Mouse (Mus musculus) gastrocnemius, postnatal 4 days (tissue): Measurements from ENCODE around the gene Hnrnph3. TPM values are rescaled to one million over a fixed set of nuclear protein-coding genes. Genes with fewer than 3 reads are reported as not detected.

Source experiments
- DNase-seq, 2 experiments: peaks; one replicate each; pipeline ENCODE4 v3.0.0; 2021 to 2022; ENCODE audit warnings: low spot score in 2 of 2, mixed read lengths in 2 of 2
- total RNA-seq, 2 experiments: library from RNA; stranded (reverse); gene quantifications; 2 replicates each; pipeline ENCODE4 v1.2.3; 2021

Hnrnph3 gene
- total RNA-seq, 2 experiments from 2014 or later: 27.7 to 35.1 TPM

DNA sequence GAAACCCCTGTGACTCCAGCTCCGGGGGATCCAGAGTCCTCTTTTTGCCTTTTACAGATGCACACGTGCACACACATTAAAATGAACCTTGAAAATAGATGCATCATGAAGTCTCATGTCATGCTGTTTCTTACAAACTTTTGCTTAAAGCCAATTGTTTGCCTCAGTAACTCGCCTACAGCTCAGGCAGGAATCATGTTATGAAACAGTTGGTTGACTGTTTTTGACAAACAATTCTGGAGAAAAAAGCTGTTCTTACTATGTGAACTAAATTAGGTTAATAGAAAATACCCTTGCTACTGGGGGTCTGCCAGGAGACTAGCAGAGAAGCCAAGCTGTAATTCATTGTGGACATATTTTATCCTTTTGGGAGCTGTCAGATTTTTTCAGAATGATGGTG is 8.9 kb upstream of the Hnrnph3 start:
- no peak for DNase-seq

DNA sequence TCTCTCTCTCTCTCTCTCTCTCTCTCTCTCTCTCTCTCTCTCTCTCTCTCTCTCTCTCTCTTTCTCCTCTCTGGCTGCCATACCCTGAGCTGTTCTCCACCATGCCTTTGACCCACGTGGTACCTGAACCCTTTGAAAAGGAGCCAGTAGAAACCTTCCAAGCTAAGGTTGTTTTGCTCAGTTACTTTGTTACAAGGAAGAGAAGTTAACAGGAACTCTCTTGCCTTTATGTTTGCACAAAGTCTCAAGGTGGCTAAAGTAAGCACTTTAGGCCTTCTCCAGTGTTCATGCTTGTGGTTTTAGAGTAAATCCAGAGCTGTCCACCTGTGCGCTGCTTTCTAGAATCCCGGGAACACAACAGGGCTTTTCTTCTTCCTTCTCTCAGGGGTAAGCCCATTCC is 8.2 kb upstream of the Hnrnph3 start:
- no peak for DNase-seq

DNA sequence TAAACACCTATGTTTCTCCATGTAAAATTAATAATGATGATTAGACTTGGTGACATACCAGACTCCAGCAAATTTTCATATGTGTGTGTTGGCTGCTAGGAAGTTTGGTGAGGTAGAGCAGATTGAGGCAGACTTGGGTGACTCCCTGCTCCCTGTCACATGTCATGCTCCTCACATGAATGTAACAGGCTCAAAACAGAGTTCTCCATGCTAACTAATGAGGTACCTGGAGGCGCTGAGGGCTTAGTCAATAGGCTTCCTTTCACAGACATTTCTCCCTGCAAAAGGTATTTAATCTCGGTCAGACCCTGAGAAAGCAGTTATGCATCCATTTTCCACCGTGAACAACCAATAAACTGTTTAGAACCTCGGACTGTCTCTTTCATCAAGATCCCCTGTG is 4.4 kb upstream of the Hnrnph3 start:
- no peak for DNase-seq

DNA sequence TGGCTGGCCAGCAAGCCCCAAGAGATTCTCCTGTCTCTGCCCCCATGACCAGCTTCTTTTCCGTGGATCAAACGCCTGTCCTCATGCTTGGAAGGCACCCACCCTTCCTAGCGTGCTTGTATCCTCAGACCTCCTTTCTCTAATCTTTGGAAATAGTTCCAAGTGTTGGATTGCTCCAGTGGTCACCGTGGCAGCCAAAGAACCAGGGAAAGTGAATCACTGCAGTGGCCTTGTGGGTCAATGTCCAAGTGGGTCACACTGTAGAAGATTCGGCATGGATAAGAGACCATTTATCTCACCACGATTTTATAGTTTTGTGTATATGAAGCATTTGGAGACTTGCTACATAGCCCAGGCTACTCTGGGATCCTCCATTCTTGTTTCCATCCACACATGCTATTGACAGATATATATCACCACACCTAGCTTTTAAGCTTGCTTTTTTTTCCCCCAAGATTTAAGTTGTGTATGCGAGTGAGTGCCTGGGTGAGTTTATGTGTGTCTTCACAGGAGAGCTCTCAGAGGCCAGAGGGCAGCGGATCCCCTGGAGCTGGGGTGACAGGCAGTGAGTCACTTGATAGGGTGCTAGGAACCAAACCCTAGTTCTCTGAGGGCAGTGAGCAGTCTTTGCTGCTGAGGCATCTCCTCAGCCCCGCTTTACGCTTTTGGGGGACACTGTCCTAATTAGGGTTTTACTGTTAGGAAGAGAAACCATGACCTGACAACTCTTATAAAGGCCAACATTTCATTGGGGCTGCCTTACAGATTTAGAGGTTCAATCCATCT is 3.6 kb upstream of the Hnrnph3 start:
- DNase-seq: no peak

DNA sequence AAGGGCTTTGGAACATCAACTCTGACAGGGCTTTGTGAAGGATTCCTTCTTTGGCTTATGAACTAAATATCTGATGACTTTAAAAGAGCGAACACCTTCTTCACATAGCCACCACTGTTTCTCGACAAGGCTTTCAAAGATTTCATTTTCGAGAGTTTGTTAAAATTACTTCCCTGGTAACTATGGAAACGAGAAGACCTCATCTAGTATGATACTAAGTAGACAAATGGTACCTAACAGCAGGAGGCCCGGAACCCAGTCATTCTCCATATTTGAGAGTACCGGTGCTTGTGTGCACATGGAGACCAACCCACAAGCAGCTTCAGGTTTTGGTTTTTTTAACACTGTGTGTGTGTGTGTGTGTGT is 2.8 kb upstream of the Hnrnph3 start:
- no peak for DNase-seq

DNA sequence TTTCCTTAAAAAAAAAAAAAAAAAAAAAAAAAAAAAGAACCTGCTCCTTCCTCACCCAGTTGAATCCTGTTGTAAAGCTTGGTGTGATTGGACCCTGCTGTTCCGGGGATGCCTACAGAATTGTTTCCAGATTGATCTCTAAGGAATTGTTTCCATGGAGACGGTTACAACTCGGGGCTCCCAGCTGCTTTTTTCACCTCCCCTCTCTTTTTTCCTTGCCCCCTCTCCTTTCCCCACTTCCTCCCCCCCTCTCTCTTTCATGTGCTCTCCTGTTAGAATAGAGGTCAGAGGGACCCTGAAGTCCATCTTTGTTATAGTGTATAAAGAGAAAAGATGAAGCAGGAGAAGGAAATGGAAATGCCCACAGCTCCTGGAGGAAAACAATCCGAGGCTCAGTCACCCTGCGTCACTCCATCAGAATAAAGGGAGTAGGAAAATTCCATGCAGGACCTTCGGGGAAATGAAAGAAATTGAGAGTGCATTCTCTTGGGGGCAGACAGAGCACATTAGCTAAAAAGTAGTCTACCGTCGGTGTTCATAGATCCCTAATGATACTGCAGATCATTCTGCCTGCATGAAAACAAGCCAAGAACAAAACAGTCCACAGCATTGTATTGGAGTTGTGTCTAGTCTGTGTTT is 2.3 kb upstream of the Hnrnph3 start:
- no peak for DNase-seq

DNA sequence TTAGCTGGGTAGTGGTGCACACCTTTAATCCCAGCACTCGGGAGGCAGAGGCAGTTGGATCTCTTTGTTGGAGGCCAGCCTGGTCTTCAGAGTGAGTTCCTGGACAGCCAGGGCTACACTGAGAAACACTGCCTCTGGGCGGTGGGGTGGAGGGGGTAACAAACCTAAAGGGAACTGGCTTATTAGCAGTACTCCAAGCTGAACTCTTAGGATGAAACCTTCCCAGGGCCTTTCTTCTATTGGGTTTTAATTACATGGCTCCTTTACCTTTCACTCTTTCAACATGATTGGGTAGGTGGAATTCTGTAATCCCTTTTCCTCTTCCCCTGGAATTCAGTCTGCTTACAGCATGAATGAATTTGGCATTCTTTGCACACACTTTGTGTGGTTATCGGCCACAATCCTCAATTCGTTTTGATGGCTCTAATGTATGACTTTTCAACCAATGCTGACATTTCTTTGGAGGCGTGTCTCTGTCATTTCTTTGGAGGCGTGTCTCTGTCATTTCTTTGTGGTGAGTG is 1.5 kb upstream of the Hnrnph3 start:
- no peak for DNase-seq

DNA sequence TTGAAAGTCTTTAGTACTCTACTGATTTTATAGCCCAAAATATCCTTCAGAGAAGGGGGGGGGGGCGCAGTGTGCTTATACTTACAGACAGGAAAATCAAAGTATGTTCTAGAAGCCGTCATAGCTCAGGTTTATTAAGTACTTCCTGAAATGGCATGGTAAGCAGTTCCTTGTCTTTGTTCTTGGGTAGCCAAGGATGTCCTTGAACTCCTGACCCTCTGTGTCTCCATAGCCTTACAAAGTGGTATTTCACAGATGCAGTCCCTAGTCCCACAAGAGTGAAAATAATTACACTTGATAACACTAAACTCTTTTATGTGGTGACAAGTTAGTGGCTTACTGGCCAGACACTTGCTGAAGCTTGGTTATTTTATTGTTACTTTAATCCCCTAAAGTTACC is 999 bp upstream of the Hnrnph3 start:
- no peak for DNase-seq

DNA sequence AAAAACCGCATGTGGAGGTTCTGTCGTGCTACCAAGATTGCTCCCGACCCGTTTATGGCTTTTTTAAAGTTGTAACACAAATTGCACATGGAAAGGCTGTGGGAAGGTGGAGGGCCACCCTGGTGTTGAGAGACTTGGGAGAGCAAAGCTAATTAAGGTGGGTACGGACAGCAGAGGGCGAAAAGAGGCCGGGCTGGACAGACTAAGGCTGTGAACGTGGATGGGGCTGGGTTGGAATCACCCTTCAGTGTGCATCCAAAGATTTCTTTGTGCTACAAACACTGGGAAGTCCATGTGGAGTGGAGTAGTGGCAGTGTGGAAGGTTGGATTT is 528 bp upstream of the Hnrnph3 start:
- peak; percentile 33 to 66 for DNase-seq

DNA sequence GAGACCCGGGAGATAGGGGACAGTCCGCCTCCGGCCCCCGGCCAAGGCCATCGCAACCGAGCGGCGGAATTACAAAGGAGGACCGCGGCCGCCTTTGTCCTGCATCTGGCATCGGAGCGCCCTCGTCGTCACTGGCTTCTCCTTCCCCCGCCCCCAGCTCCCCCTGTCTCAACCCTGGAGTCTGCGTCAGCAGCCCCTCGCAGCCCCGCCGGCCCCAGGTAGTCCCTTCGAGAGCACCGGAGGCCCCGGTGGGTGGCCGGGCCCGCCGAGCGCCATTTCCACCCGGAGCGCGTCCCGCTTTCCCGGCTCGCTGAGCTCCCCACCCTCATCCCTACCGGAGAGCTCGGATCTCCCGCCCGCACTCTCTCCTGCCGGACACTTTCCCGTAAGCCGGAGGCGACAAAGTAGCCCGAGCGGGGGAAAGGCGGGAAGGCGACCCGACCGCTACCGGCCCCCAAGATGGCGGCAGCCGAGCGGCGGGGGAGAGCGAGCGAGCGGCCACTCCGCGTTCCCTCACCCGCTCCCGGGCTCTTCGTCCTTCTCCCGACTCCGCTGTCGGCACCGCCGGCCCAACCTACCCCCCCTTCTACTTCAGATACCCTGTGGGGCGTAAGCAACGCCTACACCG is 782 bp downstream of the Hnrnph3 start:
- peak; percentile 62 to 75 for DNase-seq

DNA sequence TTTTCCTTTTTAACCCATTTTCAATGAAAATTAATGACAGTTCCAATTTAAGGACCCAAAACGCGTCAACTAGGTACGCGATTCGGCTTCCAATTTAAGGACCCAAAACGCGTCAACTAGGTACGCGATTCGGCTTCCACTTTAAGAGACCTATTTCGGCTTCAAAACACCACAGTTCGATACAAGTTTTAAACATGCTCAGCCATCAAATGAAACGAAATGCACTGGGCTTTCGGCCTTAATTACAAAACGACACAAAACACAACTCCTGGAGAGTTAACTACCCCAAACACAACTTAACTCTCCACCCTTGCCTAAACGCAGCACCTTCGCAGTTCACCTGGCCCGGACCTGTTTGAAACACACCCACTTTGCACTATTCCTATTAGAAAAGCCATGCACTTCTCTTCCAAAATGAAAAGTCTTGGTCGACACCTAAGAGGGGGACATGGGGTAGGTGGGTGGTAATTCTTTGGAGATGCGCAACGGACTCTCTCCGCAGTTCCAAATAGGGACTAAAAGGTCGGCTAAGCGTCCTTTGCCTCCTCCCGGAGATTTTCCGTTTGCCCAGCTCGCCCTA is 1.4 kb downstream of the Hnrnph3 start:
- no peak for DNase-seq

DNA sequence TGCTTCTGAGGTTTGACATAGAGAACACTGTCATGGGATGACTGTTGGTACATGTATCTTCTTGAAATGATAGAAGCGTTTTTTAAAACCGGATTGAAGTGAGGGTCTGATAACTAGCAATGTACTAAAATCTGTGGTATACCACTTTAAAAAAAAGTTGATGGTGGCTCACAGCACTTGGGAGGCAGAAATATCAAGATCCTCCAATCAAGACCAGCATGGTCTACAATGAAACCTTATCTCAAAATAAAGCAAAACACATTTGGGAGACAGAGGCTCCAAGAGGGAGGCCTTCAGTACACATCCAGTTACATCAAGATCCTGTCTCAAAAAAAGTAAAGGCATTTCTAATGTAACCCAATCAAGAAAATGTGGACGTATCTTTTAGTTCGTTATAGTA is 2.3 kb downstream of the Hnrnph3 start:
- no peak for DNase-seq

DNA sequence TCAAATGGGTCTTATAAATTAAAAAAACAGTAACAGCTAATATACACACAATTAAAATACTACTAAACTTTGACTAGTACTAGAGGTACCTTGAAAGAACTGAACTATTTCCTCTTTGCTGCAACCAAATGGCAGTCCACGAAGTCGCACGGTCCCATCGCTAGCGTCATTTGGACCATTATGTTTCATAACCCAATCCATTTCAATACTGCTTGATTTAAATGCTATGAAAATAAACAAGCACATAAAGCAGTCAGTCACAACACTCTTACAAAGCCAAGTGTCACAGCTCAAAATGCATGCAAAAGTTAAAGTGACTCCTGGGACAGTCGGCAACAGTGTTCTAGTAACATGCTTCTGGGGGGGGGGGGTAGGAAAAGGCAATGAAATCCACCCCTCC is 4.7 kb downstream of the Hnrnph3 start:
- no peak for DNase-seq

DNA sequence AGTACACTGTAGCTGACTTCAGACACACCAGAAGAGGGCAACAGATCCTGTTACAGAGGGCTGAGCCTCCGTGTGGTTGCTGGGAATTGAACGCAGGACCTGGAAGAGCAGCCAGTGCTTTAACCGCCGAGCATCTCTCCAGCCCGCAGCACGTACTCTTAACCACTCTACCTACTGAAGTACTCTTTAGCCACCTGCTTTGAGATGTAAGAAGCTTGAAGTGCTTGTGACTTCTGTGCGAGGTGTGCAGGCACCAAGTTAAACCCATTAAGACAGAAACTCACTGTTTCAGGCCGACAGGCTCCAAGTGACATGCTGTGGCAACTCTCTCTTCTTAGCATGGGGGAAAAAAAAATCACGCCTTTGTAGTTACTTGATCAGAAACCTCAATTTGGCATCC is 9.8 kb downstream of the Hnrnph3 start:
- no peak for DNase-seq

DNA sequence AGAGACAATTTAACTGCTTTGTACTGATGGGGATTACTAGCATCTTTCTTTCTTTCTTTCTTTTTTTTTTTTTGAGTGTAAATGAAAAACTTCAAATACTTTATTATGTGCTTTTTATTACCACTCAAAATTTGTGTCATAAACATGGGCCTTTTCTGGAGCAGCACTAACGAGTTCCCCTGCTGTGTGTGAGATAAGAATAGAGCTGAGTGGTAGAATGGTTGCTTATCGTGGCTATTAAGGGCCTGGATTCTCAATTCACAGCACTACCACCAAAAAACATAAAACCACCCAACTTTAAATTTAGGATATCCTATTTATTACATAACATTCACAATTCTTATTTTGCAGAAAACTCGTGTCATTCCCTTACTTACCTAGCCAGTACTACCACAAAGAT is 10.5 kb downstream of the Hnrnph3 start:
- DNase-seq: no peak

DNA sequence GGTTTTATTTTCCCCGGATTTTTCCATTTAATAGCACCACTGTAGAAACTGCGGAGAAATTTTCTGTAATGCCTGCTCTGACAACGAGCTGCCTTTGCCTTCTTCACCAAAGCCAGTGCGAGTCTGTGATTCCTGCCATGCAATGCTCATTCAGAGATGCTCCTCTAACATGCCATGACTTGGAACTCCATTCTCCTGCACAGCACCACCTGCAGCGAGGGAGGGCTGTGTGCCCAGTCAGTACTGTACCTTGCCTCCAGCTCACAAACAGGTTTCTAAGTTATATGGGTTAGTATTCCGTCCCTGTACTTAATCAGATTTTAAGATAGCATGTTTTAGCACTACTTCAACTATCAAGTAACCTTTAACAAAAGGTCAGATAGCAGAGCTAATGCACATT is 12.5 kb downstream of the Hnrnph3 start:
- DNase-seq: no peak

DNA sequence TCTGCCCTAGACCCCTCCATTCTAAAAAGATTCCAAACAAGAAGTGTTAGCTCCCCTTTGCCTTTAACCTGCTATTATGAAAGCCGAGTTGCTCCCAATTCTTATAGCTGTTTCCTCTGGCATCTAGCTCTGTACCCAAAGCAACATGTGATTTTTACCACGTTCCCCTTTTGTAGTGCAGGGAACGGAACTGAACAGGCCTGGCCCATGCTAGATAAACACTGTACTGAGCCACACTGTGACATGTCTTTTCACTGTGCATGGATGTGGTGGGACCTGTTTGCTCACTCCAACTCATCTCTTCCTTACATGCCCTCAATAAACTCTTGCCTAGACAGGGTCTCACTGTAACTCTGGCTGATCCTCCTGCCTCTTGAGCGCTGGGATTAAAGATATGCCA is 13.7 kb downstream of the Hnrnph3 start:
- no peak for DNase-seq

DNA sequence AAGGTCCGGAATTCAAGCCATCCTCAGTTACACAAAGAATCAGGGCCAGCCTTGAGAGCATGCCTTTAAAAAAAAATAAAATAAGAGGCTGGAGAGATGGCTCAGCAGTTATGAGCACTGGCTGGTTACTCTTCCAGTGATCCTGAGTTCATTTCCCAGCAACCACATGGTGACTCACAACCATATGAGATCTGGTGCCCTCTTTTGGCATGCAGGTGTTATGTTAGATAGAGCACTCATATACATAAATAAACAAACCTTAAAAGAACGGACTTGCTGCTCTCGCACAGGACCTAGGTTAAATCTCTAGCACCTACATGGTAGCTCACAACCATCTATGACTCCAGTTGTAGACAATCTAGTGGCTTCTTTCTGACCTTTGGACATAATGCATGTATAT is 15.8 kb downstream of the Hnrnph3 start:
- DNase-seq: no peak

DNA sequence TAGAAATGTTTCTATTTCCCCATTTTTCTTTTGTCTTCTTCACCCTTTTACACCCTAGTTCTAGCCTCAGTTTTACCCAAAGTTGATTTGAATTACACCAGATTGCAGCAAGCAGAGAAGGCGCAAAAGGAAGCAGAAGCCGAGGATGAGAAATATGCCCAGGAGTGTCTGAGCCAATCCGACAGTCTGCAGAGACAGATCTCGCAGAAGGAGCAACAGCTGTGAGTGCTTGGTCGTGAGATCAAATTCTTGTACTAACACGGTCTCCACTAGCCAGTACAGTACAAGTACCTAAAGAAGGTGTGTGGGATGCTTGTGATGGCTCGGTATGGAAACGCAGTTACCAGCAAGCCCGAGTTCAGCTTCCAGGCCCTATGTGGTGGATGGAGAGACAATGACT is 19.5 kb downstream of the Hnrnph3 start:
- DNase-seq: no peak

DNA sequence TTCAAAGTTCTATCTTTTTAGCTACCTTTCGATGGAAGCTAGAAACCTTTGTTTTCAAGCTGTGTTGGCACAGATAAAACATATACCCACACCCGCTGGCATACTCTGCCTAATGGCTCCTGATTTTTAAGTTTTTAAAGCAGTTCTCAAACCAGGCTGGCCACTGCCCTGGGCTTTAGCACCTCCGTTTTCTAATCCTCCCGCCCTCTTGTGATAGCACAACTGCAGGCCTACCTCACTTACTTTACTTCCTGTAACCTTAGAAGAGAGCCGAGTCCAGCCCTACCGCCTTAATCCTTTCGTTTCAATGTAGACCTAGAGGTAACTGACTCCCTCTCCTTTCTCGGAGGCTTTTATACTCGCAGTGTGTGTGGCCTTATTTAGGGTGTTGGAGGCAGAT is 20.8 kb downstream of the Hnrnph3 start:
- DNase-seq: no peak

DNA sequence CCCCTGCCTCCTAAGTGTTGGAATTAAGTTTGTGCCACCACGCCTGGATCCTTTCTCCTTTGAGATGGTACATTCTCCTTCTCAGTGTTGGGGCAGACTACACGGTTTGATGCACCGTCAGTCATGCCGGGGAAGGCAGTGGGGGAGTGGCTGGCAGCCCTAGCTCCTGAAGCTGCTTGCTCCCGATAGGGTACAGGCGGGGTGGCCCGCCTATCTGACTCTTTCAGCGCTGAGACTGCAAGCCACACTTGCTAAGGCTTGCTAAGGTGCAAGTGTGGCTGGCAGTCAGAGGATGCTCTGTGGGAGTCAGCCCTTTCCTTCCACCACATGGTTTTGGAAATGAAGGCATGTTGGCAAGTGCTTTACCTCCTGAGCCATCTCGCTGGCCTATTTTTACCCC is 23.4 kb downstream of the Hnrnph3 start:
- DNase-seq: no peak

DNA sequence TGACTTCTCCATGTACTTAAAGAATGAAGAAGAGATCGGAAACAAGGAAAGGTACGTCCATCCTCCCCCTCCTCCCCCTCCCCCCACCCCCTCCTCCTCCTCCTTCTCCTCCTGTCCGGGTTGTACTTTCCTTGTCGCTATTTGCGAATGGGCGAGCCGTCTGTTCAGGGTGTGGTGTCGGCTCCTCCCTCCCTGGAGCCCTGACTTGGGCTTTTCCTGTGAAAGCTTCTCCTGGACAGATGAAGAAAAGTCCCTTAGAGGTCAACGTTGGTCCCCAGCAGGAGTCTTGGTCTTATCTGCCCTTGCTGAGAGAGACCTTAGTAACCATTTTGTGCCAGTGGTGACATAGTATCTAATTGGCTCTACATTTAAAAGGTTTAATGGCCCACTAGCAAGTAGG is 30.0 kb downstream of the Hnrnph3 start:
- no peak for DNase-seq
